Mouse (Mus musculus) splenic B cell, adult 2 months (primary cell): ENCODE measurements around the gene Cybb.

Experiments
- DNase-seq: peaks from one replicate; pipeline ENCODE4 v3.0.0-alpha.2; 2011; ENCODE audit warnings: low read depth, low spot score
- H3K27me3 ChIP-seq: 2 replicates; pipeline ENCODE4 v1.6.1; 2012; ENCODE audit warnings: mild to moderate bottlenecking, low read length, moderate library complexity, mixed read lengths; ENCODE audit not compliant: control insufficient read depth, poor library complexity, insufficient read depth, severe bottlenecking
- H3K36me3 ChIP-seq: 2 replicates; pipeline ENCODE4 v1.6.1; 2012; ENCODE audit warnings: mild to moderate bottlenecking, low read length, moderate library complexity, mixed read lengths; ENCODE audit not compliant: control insufficient read depth, poor library complexity, insufficient read depth, severe bottlenecking

Gene Cybb

DNA sequence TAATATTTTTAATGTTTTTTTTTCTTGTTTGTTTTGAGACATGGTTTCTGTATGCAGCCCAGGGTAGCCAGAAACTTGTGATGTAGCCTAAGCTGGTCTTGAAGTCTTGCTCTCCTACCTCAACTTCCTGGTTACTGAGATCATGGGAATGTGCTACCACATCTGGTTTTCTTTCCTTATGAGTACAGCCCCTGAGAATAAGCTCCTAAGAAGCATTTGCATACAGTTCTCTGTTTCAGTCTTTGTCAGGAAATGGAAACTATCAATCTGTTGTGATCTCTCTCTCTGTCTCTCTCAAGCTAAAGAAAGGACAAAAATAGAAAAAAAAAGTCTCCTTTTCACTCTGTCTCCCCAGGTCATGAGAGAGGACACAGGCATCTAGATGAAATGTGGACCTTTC lies 40.3 kb downstream of the Cybb start:
- Histone ChIP-seq H3K36me3 (peaks cover 5% of the 10 kb centered on the region), H3K27me3 (no peaks in the 10 kb centered on the region)
- DNase-seq, result peak; percentile 58

DNA sequence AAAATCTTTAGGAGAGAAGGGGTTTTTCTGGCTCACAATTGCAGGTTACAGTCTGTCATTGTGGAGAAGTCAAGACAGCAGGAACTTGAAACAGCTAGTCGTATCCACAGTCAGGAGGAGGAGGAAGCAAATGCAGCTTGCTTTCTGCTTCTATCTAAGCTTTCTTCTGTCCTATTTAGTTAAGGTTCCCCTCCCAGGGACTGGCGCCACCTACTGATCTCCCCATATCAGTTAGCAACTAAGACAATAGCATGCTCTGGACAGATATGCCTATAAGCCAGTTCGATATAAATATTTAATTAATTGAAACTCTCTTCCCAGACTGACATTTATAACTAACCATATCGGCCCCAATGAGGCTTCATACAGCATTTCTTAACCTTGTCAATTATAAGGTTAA lies 46.5 kb downstream of the Cybb start:
- Histone ChIP-seq H3K36me3 (peaks cover 2% of the 10 kb centered on the region), H3K27me3 (no peaks in the 10 kb centered on the region)
- DNase-seq, result peak; percentile 32

DNA sequence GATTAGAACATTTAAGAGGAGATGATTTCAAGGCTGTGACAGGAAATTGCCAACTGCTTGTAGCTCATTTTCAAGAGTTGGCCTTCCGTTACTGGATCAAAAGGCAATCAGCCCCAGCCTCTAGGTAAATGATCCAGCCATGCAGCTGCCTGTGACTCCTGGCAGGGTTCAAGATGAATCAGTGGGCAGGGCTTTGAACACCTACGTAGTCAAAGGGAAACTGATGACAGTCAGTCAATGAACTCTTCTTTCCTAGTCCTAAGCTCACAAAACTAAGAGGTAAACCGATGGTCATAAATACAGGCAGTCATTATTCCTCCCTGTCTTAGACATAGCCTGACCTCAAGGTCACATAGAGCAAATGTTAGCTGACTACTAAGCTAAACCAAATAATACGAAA lies 47.0 kb downstream of the Cybb start:
- DNase-seq, result no peak
- H3K27me3 ChIP-seq, result no peaks in the 10 kb centered on the region
- peaks cover 2% of the 10 kb centered on the region for H3K36me3 ChIP-seq

DNA sequence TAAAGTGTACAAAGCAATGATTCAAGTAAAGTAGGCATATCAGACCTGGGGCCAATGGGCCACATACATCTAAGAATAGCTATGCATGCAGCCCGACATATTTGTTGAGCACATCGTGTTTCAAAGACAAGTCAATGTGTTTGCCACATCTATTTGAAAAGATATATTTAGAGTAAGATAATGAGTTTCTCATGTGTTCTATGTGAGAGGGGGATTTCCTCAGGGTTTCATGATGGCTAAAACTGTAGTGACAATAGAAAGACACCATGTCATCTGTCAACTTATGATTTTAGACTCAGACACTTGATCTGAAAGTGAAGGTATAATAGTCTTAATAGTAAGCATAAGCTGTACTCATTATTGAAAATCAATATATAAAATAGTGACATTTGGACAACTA lies 48.3 kb downstream of the Cybb start:
- H3K27me3 ChIP-seq, result no peaks in the 10 kb centered on the region
- DNase-seq, result no peak
- H3K36me3 ChIP-seq, result no peaks in the 10 kb centered on the region; the same call in 1 of the 2 replicates

DNA sequence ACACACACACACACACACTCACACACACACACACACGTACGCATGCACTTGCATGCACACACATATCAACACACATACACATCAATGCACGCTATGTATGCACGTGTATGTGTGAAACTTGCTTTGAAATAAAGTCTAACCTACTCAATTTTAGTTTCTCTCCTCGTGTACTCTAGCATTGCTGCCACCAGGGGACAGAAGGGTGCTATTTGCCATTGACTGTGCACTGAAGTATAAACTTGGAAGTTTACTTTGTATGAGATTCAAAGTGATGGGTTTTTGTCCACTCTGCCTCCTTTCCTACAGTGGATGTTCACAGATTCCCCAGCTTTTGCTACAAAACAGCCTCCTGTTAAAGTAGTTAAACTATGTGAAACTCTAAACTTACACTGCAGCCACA lies 73.7 kb downstream of the Cybb start:
- H3K36me3 ChIP-seq, result no peaks in the 10 kb centered on the region
- peak; percentile 4 for DNase-seq
- no peaks in the 10 kb centered on the region for H3K27me3 ChIP-seq
